Mouse (Mus musculus): Measurements from ENCODE around the gene Ccdc30.
A peak's percentile ranks its signal among the peaks of the same experiment; 100 is the strongest.

Gene Ccdc30

GRCm38 (mm10) chr4:119403431-119403830, 11.9 kb downstream of the Ccdc30 start:
- TF ChIP-seq POU5F1 (IDR thresholded peaks at IDR 0.05; ENCODE audit: borderline replicate concordance, low read length) (no peak), CTCF (conservative IDR thresholded peaks at IDR 0.05; ENCODE audit: low read length) (no peak), NANOG (IDR thresholded peaks at IDR 0.05; ENCODE audit: borderline replicate concordance, low read length) (peak; percentile 84)
- H3K9me3 ChIP-seq (ENCODE audit: low read length), result peaks cover 3% of the 10 kb centered on the region; the same call in 1 of the 2 replicates
- no peak overlapping the region for H3K4me3 ChIP-seq (replicated peaks; ENCODE audit: low read length)
- H3K4me1 ChIP-seq (replicated peaks; ENCODE audit: low read depth, low read length), result peaks cover 35% of the 10 kb centered on the region
- H3K36me3 ChIP-seq (ENCODE audit: insufficient read depth, low read length), result 0 out of 2 replicates have a peak, but pooled peaks cover 4% of the 10 kb centered on the region
- H3K27me3 ChIP-seq (ENCODE audit: insufficient read depth, low read length), result no peaks in the 10 kb centered on the region

DNA sequence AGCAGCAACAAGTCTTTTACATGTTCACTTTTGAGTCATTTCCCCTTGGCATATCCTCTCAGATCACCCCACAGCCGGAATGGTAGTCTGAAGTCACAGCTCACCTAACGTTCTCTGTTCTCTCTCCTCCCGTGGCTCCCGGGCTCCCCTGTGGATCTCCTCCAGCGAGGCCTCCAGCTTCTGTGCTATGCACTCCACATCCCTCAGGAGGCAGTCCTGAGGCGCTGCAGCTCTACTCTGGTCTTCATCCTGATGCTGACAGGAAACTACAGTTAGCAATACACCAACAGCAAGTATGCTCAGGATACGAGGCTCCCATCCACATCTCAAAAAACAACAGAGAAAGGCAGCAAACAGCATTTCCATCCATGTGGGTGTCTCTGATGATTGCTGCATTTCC, 14.4 kb downstream of the Ccdc30 start:
- no peaks in the 10 kb centered on the region for H3K27me3 ChIP-seq (ENCODE audit: insufficient read depth, low read length)
- peaks cover 31% of the 10 kb centered on the region for H3K4me1 ChIP-seq (replicated peaks; ENCODE audit: low read depth, low read length)
- no peak for TF ChIP-seq CTCF (conservative IDR thresholded peaks at IDR 0.05; ENCODE audit: low read length)
- no peak for TF ChIP-seq NANOG (IDR thresholded peaks at IDR 0.05; ENCODE audit: borderline replicate concordance, low read length)
- no peak for TF ChIP-seq POU5F1 (IDR thresholded peaks at IDR 0.05; ENCODE audit: borderline replicate concordance, low read length)
- peaks cover 3% of the 10 kb centered on the region; the same call in 1 of the 2 replicates for H3K9me3 ChIP-seq (ENCODE audit: low read length)
- H3K36me3 ChIP-seq (ENCODE audit: insufficient read depth, low read length), result peaks cover 9% of the 10 kb centered on the region
- H3K4me3 ChIP-seq (replicated peaks; ENCODE audit: low read length), result no peak overlapping the region

GRCm38 (mm10) chr4:119398751-119399150, 16.6 kb downstream of the Ccdc30 start:
- Histone ChIP-seq H3K27me3 (ENCODE audit: insufficient read depth, low read length) (no peaks in the 10 kb centered on the region), H3K36me3 (ENCODE audit: insufficient read depth, low read length) (peaks cover 9% of the 10 kb centered on the region), H3K4me3 (replicated peaks; ENCODE audit: low read length) (no peak overlapping the region), H3K9me3 (ENCODE audit: low read length) (peaks cover 3% of the 10 kb centered on the region; the same call in 1 of the 2 replicates), H3K4me1 (replicated peaks; ENCODE audit: low read depth, low read length) (peaks cover 17% of the 10 kb centered on the region)
- TF ChIP-seq NANOG (IDR thresholded peaks at IDR 0.05; ENCODE audit: borderline replicate concordance, low read length) (no peak), CTCF (conservative IDR thresholded peaks at IDR 0.05; ENCODE audit: low read length) (no peak), POU5F1 (IDR thresholded peaks at IDR 0.05; ENCODE audit: borderline replicate concordance, low read length) (no peak)

DNA sequence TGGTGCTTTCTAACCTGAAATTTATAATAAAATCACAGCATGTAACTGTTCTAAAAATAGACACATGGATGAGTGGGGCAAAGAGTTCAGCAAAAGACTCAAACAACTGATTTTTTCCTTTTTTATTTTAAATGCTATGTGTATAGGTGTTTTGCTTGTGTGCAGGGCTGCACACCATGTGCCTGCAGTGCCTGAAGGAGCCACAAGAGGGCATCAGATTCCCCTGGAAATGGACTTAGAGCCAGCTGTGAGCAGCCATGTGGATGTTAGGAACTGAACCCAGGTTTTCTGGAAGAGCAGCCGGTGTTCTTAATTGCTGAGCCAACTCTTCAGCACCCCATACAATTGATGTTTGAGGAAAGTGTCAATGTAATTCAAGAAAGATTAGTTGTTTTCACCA, 25.0 kb downstream of the Ccdc30 start:
- H3K4me3 ChIP-seq (replicated peaks; ENCODE audit: low read length), result no peak overlapping the region
- TF ChIP-seq NANOG (IDR thresholded peaks at IDR 0.05; ENCODE audit: borderline replicate concordance, low read length), result no peak
- peak; percentile 98 for TF ChIP-seq CTCF (conservative IDR thresholded peaks at IDR 0.05; ENCODE audit: low read length)
- TF ChIP-seq POU5F1 (IDR thresholded peaks at IDR 0.05; ENCODE audit: borderline replicate concordance, low read length), result no peak
- peaks cover 5% of the 10 kb centered on the region for H3K4me1 ChIP-seq (replicated peaks; ENCODE audit: low read depth, low read length)
- no peaks in the 10 kb centered on the region for H3K27me3 ChIP-seq (ENCODE audit: insufficient read depth, low read length)
- peaks cover 3% of the 10 kb centered on the region; the same call in 1 of the 2 replicates for H3K36me3 ChIP-seq (ENCODE audit: insufficient read depth, low read length)
- no peaks in the 10 kb centered on the region for H3K9me3 ChIP-seq (ENCODE audit: low read length)

DNA sequence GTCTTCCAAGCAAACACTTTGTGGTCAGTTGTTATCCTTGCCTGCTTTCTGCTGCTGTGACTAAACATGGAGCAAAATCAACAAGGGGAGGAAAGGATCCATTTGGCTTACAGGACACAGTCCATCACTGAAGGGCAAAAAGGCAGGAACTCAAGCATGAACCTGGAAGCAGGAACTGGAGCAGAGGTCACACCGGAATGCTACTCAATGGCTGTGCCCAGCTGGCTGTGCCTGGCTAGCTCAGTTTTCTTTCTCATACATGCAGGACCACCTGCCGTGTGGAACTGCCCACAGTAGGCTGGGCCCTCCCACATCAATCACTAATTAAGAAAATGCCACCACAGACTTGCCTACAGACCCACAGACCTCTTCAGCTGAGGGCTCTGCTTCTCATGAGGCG, 26.1 kb downstream of the Ccdc30 start:
- Histone ChIP-seq H3K4me3 (replicated peaks; ENCODE audit: low read length) (no peak overlapping the region), H3K4me1 (replicated peaks; ENCODE audit: low read depth, low read length) (peaks cover 5% of the 10 kb centered on the region), H3K9me3 (ENCODE audit: low read length) (no peaks in the 10 kb centered on the region), H3K36me3 (ENCODE audit: insufficient read depth, low read length) (peaks cover 3% of the 10 kb centered on the region; the same call in 1 of the 2 replicates), H3K27me3 (ENCODE audit: insufficient read depth, low read length) (no peaks in the 10 kb centered on the region)
- TF ChIP-seq POU5F1 (IDR thresholded peaks at IDR 0.05; ENCODE audit: borderline replicate concordance, low read length), result no peak
- no peak for TF ChIP-seq CTCF (conservative IDR thresholded peaks at IDR 0.05; ENCODE audit: low read length)
- no peak for TF ChIP-seq NANOG (IDR thresholded peaks at IDR 0.05; ENCODE audit: borderline replicate concordance, low read length)

DNA sequence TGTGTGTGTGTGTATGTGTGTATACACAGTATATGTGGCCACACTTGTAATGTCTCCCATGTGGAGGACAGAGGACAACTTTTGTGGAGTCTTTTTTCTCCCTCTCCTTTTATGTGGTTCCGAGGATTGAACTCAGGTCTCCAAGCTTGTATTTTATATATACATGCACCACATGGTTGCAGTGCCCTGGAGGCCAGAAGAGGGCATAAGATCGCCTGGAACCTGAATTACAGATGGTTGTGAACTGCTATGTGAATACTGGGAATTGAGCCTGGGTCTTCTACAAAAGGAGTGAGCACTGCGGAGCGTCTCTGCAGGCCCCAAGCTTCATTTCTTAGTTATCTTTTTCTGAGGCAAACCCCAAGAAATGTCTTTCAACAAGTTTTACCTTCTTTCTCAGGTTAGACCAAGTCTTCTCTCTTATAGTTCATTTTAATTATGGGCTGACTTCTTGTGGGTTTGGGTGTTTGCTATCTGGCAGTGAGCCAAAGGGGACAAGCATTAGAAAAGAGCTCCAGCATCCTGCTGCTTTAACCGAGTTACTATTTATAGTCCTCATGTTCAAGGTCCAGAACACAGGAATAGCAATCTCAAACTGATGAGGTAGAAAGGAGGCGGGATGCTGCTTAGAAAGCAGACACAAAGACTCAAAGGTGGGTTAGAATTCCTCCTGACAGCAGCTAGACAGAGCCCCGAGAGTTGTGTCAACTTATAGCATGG, 33.7 kb downstream of the Ccdc30 start:
- Histone ChIP-seq H3K4me3 (replicated peaks; ENCODE audit: low read length) (no peak overlapping the region), H3K9me3 (ENCODE audit: low read length) (no peaks in the 10 kb centered on the region), H3K4me1 (replicated peaks; ENCODE audit: low read depth, low read length) (peaks cover 10% of the 10 kb centered on the region; the same call in 1 of the 2 replicates), H3K27me3 (ENCODE audit: insufficient read depth, low read length) (no peaks in the 10 kb centered on the region), H3K36me3 (ENCODE audit: insufficient read depth, low read length) (no peaks in the 10 kb centered on the region)
- TF ChIP-seq CTCF (conservative IDR thresholded peaks at IDR 0.05; ENCODE audit: low read length) (no peak), NANOG (IDR thresholded peaks at IDR 0.05; ENCODE audit: borderline replicate concordance, low read length) (no peak), POU5F1 (IDR thresholded peaks at IDR 0.05; ENCODE audit: borderline replicate concordance, low read length) (no peak)

DNA sequence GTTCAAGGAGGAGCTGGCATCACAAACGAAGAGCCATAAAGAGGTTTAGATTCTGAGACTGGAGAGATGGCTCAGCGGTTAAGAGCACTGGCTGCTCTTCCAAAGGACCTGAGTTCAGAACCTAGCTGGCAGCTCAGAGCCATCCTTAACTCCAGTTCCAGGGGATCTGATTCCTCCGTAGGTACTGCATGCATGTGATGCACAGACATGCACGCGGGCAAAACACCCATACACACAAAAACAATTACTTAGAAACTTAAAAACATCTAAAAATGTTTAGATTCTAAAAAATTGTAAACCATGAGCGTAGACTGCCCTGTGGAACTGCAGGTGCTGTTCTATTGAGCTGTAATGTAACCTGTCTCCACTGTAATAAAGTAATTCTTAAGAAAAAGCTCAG, 45.9 kb downstream of the Ccdc30 start:
- Histone ChIP-seq H3K27me3 (ENCODE audit: insufficient read depth, low read length) (no peaks in the 10 kb centered on the region), H3K4me3 (replicated peaks; ENCODE audit: low read length) (no peak overlapping the region), H3K4me1 (replicated peaks; ENCODE audit: low read depth, low read length) (0 out of 2 replicates have a peak, but pooled peaks cover 5% of the 10 kb centered on the region), H3K9me3 (ENCODE audit: low read length) (peaks cover 5% of the 10 kb centered on the region), H3K36me3 (ENCODE audit: insufficient read depth, low read length) (no peaks in the 10 kb centered on the region)
- TF ChIP-seq CTCF (conservative IDR thresholded peaks at IDR 0.05; ENCODE audit: low read length) (peak; percentile 61), NANOG (IDR thresholded peaks at IDR 0.05; ENCODE audit: borderline replicate concordance, low read length) (no peak), POU5F1 (IDR thresholded peaks at IDR 0.05; ENCODE audit: borderline replicate concordance, low read length) (no peak)

DNA sequence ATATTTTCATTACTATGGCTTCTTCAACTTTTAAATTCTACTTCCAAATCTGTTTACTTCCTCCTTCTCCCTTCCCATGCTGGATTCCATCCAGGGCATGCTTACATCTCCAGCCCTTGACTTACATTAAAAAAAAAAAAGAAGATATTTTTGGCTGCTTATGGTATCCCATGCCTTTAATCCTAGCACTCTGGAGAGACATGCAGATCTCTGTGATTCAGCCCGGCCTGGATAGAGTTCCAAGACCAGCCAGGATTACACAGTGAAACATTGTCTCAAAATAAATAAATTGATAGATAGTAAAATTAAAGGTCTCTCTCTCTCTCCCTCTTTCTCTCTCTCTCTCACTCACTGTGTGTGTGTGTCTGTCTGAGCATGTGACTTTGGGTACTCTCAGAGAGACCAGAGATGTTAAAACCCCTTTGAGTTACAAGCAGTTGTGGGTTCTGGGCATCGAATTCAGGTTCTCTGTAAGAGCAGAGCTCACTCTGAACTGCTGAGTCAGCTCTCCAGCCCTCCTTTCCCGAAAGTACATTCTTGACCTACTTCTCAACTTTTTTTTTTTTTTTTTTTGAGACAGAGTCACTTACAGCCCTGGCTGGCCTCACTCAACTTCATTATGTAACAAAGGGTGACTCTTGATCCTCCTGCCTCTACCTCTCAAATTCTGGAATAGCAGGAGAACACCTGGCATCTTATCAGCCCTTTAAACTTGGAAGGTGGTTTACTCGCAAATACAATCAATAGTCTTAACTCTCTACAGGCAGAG, 48.4 kb downstream of the Ccdc30 start:
- TF ChIP-seq POU5F1 (IDR thresholded peaks at IDR 0.05; ENCODE audit: borderline replicate concordance, low read length), result no peak
- TF ChIP-seq NANOG (IDR thresholded peaks at IDR 0.05; ENCODE audit: borderline replicate concordance, low read length), result no peak
- TF ChIP-seq CTCF (conservative IDR thresholded peaks at IDR 0.05; ENCODE audit: low read length), result no peak
- Histone ChIP-seq H3K4me1 (replicated peaks; ENCODE audit: low read depth, low read length) (0 out of 2 replicates have a peak, but pooled peaks cover 5% of the 10 kb centered on the region), H3K9me3 (ENCODE audit: low read length) (no peaks in the 10 kb centered on the region), H3K27me3 (ENCODE audit: insufficient read depth, low read length) (no peaks in the 10 kb centered on the region), H3K4me3 (replicated peaks; ENCODE audit: low read length) (no peak overlapping the region), H3K36me3 (ENCODE audit: insufficient read depth, low read length) (no peaks in the 10 kb centered on the region)

Data from E14TG2a.4 (cell line).